Mouse (Mus musculus) liver, postnatal 0 days (tissue): Measurements from ENCODE around the gene Xdh.

Source experiments
- CTCF ChIP-seq: sonication (generic); IDR thresholded peaks from 2 replicates; pipeline ENCODE4 v1.5.1; 2016; ENCODE audit warnings: antibody characterized with exemption, low read depth
- EP300 ChIP-seq: IDR thresholded peaks from 2 replicates; pipeline ENCODE4 v1.6.1; 2016; ENCODE audit warnings: antibody characterized with exemption, low read depth, mild to moderate bottlenecking

GRCm38 (mm10) chr17:73948039-73948438 lies 2.0 kb downstream of the Xdh start:
- TF ChIP-seq CTCF (no peak), EP300 (peak; percentile 64)
